Mouse (Mus musculus): ENCODE data around the gene Kirrel3.
A peak's percentile ranks its signal among the peaks of the same experiment; 100 is the strongest.

Gene Kirrel3

GRCm38 (mm10) chr9:34976596-34977462 lies 491.1 kb downstream of the Kirrel3 start:
- DNase-seq (ENCODE audit: inconsistent age in 2 of 2, low spot score in 1 of 2) = no peak

- DNase-seq (ENCODE audit: inconsistent age in 2 of 2, low spot score in 1 of 2) = no peak
Measured at GRCm38 (mm10) chr9:34977700-34978099, 492.0 kb downstream of the Kirrel3 start.

GRCm38 (mm10) chr9:34978229-34978628 lies 492.5 kb downstream of the Kirrel3 start:
- DNase-seq (ENCODE audit: inconsistent age in 2 of 2, low spot score in 1 of 2) = no peak

GRCm38 (mm10) chr9:34980516-34981265 lies 495.0 kb downstream of the Kirrel3 start:
- no peak for DNase-seq (ENCODE audit: inconsistent age in 2 of 2, low spot score in 1 of 2)

- peak; percentile 32 to 76 for DNase-seq (ENCODE audit: inconsistent age in 2 of 2, low spot score in 1 of 2)
Measured at GRCm38 (mm10) chr9:34983513-34984462, 498.1 kb downstream of the Kirrel3 start.

- DNase-seq (ENCODE audit: inconsistent age in 2 of 2, low spot score in 1 of 2) = peak in 1 of 2 experiments; percentile 16
Measured at GRCm38 (mm10) chr9:34986156-34986555, 500.5 kb downstream of the Kirrel3 start.

GRCm38 (mm10) chr9:34987422-34988148 lies 501.9 kb downstream of the Kirrel3 start:
- no peak for DNase-seq (ENCODE audit: inconsistent age in 2 of 2, low spot score in 1 of 2)

GRCm38 (mm10) chr9:34988683-34989082 lies 503.0 kb downstream of the Kirrel3 start:
- DNase-seq (ENCODE audit: inconsistent age in 2 of 2, low spot score in 1 of 2) = no peak

GRCm38 (mm10) chr9:34992201-34992600 lies 506.5 kb downstream of the Kirrel3 start:
- peak; percentile 38 to 81 for DNase-seq (ENCODE audit: inconsistent age in 2 of 2, low spot score in 1 of 2)

- peak; percentile 94 to 97 for DNase-seq (ENCODE audit: inconsistent age in 2 of 2, low spot score in 1 of 2)
Measured at GRCm38 (mm10) chr9:34993467-34994211, 507.9 kb downstream of the Kirrel3 start.

GRCm38 (mm10) chr9:34995078-34995477 lies 509.4 kb downstream of the Kirrel3 start:
- peak; percentile 47 to 61 for DNase-seq (ENCODE audit: inconsistent age in 2 of 2, low spot score in 1 of 2)

- DNase-seq (ENCODE audit: inconsistent age in 2 of 2, low spot score in 1 of 2) = peak in 1 of 2 experiments; percentile 39
Measured at GRCm38 (mm10) chr9:34995660-34996378, 510.1 kb downstream of the Kirrel3 start.

- no peak for DNase-seq (ENCODE audit: inconsistent age in 2 of 2, low spot score in 1 of 2)
Measured at GRCm38 (mm10) chr9:34997880-34998865, 512.5 kb downstream of the Kirrel3 start.

- DNase-seq (ENCODE audit: inconsistent age in 2 of 2, low spot score in 1 of 2) = no peak
Measured at GRCm38 (mm10) chr9:35004113-35004512, 518.4 kb downstream of the Kirrel3 start.

- DNase-seq (ENCODE audit: inconsistent age in 2 of 2, low spot score in 1 of 2) = no peak
Measured at GRCm38 (mm10) chr9:35007697-35008341, 522.1 kb downstream of the Kirrel3 start.

GRCm38 (mm10) chr9:35016762-35017161 lies 531.1 kb downstream of the Kirrel3 start:
- peak; percentile 52 to 78 for DNase-seq (ENCODE audit: inconsistent age in 2 of 2, low spot score in 1 of 2)

- peak; percentile 49 to 62 for DNase-seq (ENCODE audit: inconsistent age in 2 of 2, low spot score in 1 of 2)
Measured at GRCm38 (mm10) chr9:35017563-35017962, 531.9 kb downstream of the Kirrel3 start.
